ENCODE assay signal across 12 mouse cellular contexts in genomic region chr1:147223232-147223925, GRCm38 (mm10).
DNase-seq lines count a peak whose midpoint lies in the region; ATAC-seq and TF ChIP-seq lines count a peak whose summit lies in the region.
"Had no signal": no experiment of that assay in that cellular context is flagged by ENCODE, and none has a peak within 500 bp of the region (broad histone marks: within the 10 kb centered on the region; RNA-seq: fewer than 3 reads in every experiment).

No protein-coding gene starts in this region.

- no peaks in the 10 kb centered on the region for H3K36me3 ChIP-seq in forebrain, embryonic 14.5 days (ENCODE audit: control insufficient read depth, insufficient read depth, low read length)
- no peaks in the 10 kb centered on the region for H3K36me3 ChIP-seq in forebrain, embryonic 11.5 days (ENCODE audit: control insufficient read depth, insufficient read depth, low read length)
- no peaks in the 10 kb centered on the region for H3K36me3 ChIP-seq in kidney, postnatal 0 days (ENCODE audit: insufficient read depth, low read length)
- H3K36me3 ChIP-seq in neural tube, embryonic 15.5 days, result no peaks in the 10 kb centered on the region
- H3K36me3 ChIP-seq: limb, embryonic 10.5 days; liver, embryonic 15.5 days had no signal

- peak; percentile 53 for TF ChIP-seq CTCF in kidney, postnatal 0 days (IDR thresholded peaks at IDR 0.05; ENCODE audit: low read depth)

- no peak for ATAC-seq in forebrain, embryonic 14.5 days
- no peak for ATAC-seq in forebrain, embryonic 11.5 days (replicated peaks; ENCODE audit: low FRiP score)
- ATAC-seq in kidney, postnatal 0 days (replicated peaks; ENCODE audit: low FRiP score, low read depth), result no peak
- ATAC-seq in neural tube, embryonic 15.5 days (ENCODE audit: low FRiP score), result no peak
- no peak for ATAC-seq in megakaryocyte-erythroid progenitor cell, adult 5-6 weeks (replicated peaks; ENCODE audit: low FRiP score, low TSS enrichment, poor library complexity, severe bottlenecking)

- H3K9ac ChIP-seq in forebrain, embryonic 14.5 days (ENCODE audit: low read length), result no peak overlapping the region
- no peak overlapping the region for H3K9ac ChIP-seq in forebrain, embryonic 11.5 days (ENCODE audit: low read length)
- no peak overlapping the region for H3K9ac ChIP-seq in kidney, postnatal 0 days (ENCODE audit: low read depth, low read length)
- H3K9ac ChIP-seq in neural tube, embryonic 15.5 days (replicated peaks), result no peak overlapping the region
- H3K9ac ChIP-seq: liver, embryonic 15.5 days had no signal

- no peaks in the 10 kb centered on the region for H3K9me3 ChIP-seq in forebrain, embryonic 14.5 days (replicated peaks; ENCODE audit: control insufficient read depth, low read length)
- no peaks in the 10 kb centered on the region for H3K9me3 ChIP-seq in forebrain, embryonic 11.5 days (ENCODE audit: control insufficient read depth, low read length)
- no peaks in the 10 kb centered on the region for H3K9me3 ChIP-seq in kidney, postnatal 0 days (replicated peaks; ENCODE audit: low read length)
- no peaks in the 10 kb centered on the region for H3K9me3 ChIP-seq in neural tube, embryonic 15.5 days (replicated peaks)
- H3K9me3 ChIP-seq: limb, embryonic 10.5 days; liver, embryonic 15.5 days had no signal

- no peak overlapping the region for H3K27ac ChIP-seq in forebrain, embryonic 14.5 days (ENCODE audit: low read depth, low read length)
- H3K27ac ChIP-seq in forebrain, embryonic 11.5 days (ENCODE audit: low read depth, low read length), result no peak overlapping the region
- H3K27ac ChIP-seq in kidney, postnatal 0 days, result no peak overlapping the region
- H3K27ac ChIP-seq in neural tube, embryonic 15.5 days (replicated peaks), result no peak overlapping the region
- H3K27ac ChIP-seq: limb, embryonic 10.5 days; liver, embryonic 15.5 days had no signal

- H3K4me2 ChIP-seq in forebrain, embryonic 14.5 days (ENCODE audit: low read length), result no peak overlapping the region
- no peak overlapping the region for H3K4me2 ChIP-seq in forebrain, embryonic 11.5 days (ENCODE audit: low read depth, low read length, severe bottlenecking)
- H3K4me2 ChIP-seq in kidney, postnatal 0 days (ENCODE audit: low read length), result no peak overlapping the region
- H3K4me2 ChIP-seq in neural tube, embryonic 15.5 days, result no peak overlapping the region
- H3K4me2 ChIP-seq: liver, embryonic 15.5 days had no signal

- H3K4me3 ChIP-seq in forebrain, embryonic 14.5 days (ENCODE audit: low read depth, low read length), result no peak overlapping the region
- H3K4me3 ChIP-seq in forebrain, embryonic 11.5 days (ENCODE audit: low read depth, low read length), result no peak overlapping the region
- no peak overlapping the region for H3K4me3 ChIP-seq in kidney, postnatal 0 days (replicated peaks; ENCODE audit: low read depth, low read length)
- H3K4me3 ChIP-seq in neural tube, embryonic 15.5 days (replicated peaks), result no peak overlapping the region
- H3K4me3 ChIP-seq: limb, embryonic 10.5 days; liver, embryonic 15.5 days had no signal

- H3K27me3 ChIP-seq in forebrain, embryonic 14.5 days (replicated peaks; ENCODE audit: control insufficient read depth, insufficient read depth, low read length), result no peaks in the 10 kb centered on the region
- no peaks in the 10 kb centered on the region for H3K27me3 ChIP-seq in forebrain, embryonic 11.5 days (ENCODE audit: control insufficient read depth, insufficient read depth, low read length)
- H3K27me3 ChIP-seq in kidney, postnatal 0 days (ENCODE audit: insufficient read depth, low read length), result no peaks in the 10 kb centered on the region
- H3K27me3 ChIP-seq in neural tube, embryonic 15.5 days (replicated peaks), result no peaks in the 10 kb centered on the region
- H3K27me3 ChIP-seq: liver, embryonic 15.5 days had no signal

- H3K4me1 ChIP-seq in forebrain, embryonic 14.5 days (ENCODE audit: control insufficient read depth, insufficient read depth, low read length), result no peaks in the 10 kb centered on the region
- no peaks in the 10 kb centered on the region for H3K4me1 ChIP-seq in forebrain, embryonic 11.5 days (replicated peaks; ENCODE audit: control insufficient read depth, insufficient read depth, low read length)
- H3K4me1 ChIP-seq in kidney, postnatal 0 days (replicated peaks; ENCODE audit: insufficient read depth, low read length), result no peaks in the 10 kb centered on the region
- no peaks in the 10 kb centered on the region for H3K4me1 ChIP-seq in neural tube, embryonic 15.5 days
- H3K4me1 ChIP-seq: limb, embryonic 10.5 days; liver, embryonic 15.5 days had no signal

- 70% methylated on average over 3 of the region's 3 CpGs for WGBS in forebrain, embryonic 14.5 days
- 61% methylated on average over 3 of the region's 3 CpGs for WGBS in forebrain, embryonic 11.5 days
- 72% methylated on average over 3 of the region's 3 CpGs for WGBS in kidney, postnatal 0 days
- 71% methylated on average over 3 of the region's 3 CpGs for WGBS in neural tube, embryonic 15.5 days

- peak; percentile 36 for DNase-seq in forebrain, embryonic 14.5 days (ENCODE audit: low spot score)
- no peak for DNase-seq in forebrain, embryonic 11.5 days (ENCODE audit: low spot score)
- DNase-seq in kidney, postnatal 0 days (ENCODE audit: low spot score), result peak; percentile 1
- no peak for DNase-seq in kidney, adult 11 months
- peak; percentile 10 for DNase-seq in 416B (ENCODE audit: low read depth)
- peak; percentile 8 for DNase-seq in adrenal gland, postnatal 10 days
- DNase-seq: kidney, adult 8-10 months; thymus, postnatal 36 days had no signal

Comparison
In these comparisons a context has a peak if more than half of its experiments do, and no peak if none do; other contexts are left out.
1. DNase-seq: peak in forebrain, embryonic 14.5 days (single experiment), kidney, postnatal 0 days (single experiment), 416B (single experiment) and adrenal gland, postnatal 10 days (single experiment); none in forebrain, embryonic 11.5 days (single experiment) and kidney, adult 11 months (single experiment).